Mouse (Mus musculus): ENCODE results near the gene Casp3. TPM values are rescaled to one million over a fixed set of nuclear protein-coding genes. Genes with fewer than 3 reads are reported as not detected.
A peak's percentile ranks its signal among the peaks of the same experiment; 100 is the strongest.

The Casp3 gene
- polyA plus RNA-seq, 1 experiment from 2014 or later: 85.3 TPM

- no peaks in the 10 kb centered on the region for H3K27me3 ChIP-seq
- no peak overlapping the region for H3K4me3 ChIP-seq (replicated peaks)
- no peak overlapping the region for H3K9ac ChIP-seq
- ATAC-seq (ENCODE audit: insufficient number of reproducible peaks, low FRiP score, low TSS enrichment, low read depth): no peak
- H3K9me3 ChIP-seq (replicated peaks): no peaks in the 10 kb centered on the region
- H3K36me3 ChIP-seq: peaks cover 8% of the 10 kb centered on the region
- 70% methylated on average over 7 of the region's 7 CpGs for WGBS
- H3K4me2 ChIP-seq (replicated peaks): no peak overlapping the region
- H3K27ac ChIP-seq (replicated peaks): no peak overlapping the region
- no peaks in the 10 kb centered on the region for H3K4me1 ChIP-seq
Measured at GRCm38 (mm10) chr8:46627881-46628280, 10.8 kb downstream of the Casp3 start.

GRCm38 (mm10) chr8:46628645-46629044 lies 11.6 kb downstream of the Casp3 start:
- WGBS: 96% methylated on average over 1 of the region's 1 CpGs
- Histone ChIP-seq H3K9me3 (replicated peaks) (no peaks in the 10 kb centered on the region), H3K27ac (replicated peaks) (no peak overlapping the region), H3K9ac (no peak overlapping the region), H3K4me2 (replicated peaks) (no peak overlapping the region), H3K27me3 (no peaks in the 10 kb centered on the region), H3K4me3 (replicated peaks) (no peak overlapping the region), H3K36me3 (peaks cover 16% of the 10 kb centered on the region), H3K4me1 (no peaks in the 10 kb centered on the region)
- no peak for ATAC-seq (ENCODE audit: insufficient number of reproducible peaks, low FRiP score, low TSS enrichment, low read depth)

DNA sequence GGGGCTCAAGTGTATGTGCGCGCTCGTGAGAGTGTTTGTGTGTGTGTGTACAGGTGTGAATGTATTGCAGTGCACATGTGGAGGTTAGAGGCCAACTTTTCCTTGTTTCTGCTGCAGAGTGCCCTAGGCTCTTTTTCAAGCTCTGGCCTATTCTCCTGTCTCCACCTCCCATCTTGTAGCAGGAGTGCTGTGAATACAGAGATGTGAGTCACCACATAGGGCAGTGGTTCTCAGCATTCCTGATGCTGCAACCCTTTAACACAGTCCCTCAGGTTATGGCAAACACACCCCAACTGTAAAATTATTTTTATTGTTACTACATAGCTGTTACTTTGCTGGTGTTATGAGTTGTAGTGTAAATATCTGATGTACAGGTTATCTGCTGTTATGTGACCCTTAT lies 13.3 kb downstream of the Casp3 start:
- no peak overlapping the region for H3K9ac ChIP-seq
- no peak overlapping the region for H3K27ac ChIP-seq (replicated peaks)
- no peaks in the 10 kb centered on the region for H3K4me1 ChIP-seq
- WGBS: 88% methylated on average over 3 of the region's 3 CpGs
- ATAC-seq (ENCODE audit: insufficient number of reproducible peaks, low FRiP score, low TSS enrichment, low read depth): no peak
- no peak overlapping the region for H3K4me2 ChIP-seq (replicated peaks)
- H3K27me3 ChIP-seq: no peaks in the 10 kb centered on the region
- H3K4me3 ChIP-seq (replicated peaks): no peak overlapping the region
- H3K36me3 ChIP-seq: peaks cover 31% of the 10 kb centered on the region
- H3K9me3 ChIP-seq (replicated peaks): no peaks in the 10 kb centered on the region

- Histone ChIP-seq H3K9me3 (replicated peaks) (no peaks in the 10 kb centered on the region), H3K4me2 (replicated peaks) (no peak overlapping the region), H3K4me3 (replicated peaks) (no peak overlapping the region), H3K4me1 (no peaks in the 10 kb centered on the region), H3K27me3 (no peaks in the 10 kb centered on the region), H3K9ac (no peak overlapping the region), H3K36me3 (peaks cover 35% of the 10 kb centered on the region), H3K27ac (replicated peaks) (no peak overlapping the region)
- ATAC-seq (ENCODE audit: insufficient number of reproducible peaks, low FRiP score, low TSS enrichment, low read depth): no peak
- WGBS: 91% methylated on average over 4 of the region's 4 CpGs
Measured at GRCm38 (mm10) chr8:46630932-46631331, 13.8 kb downstream of the Casp3 start.

DNA sequence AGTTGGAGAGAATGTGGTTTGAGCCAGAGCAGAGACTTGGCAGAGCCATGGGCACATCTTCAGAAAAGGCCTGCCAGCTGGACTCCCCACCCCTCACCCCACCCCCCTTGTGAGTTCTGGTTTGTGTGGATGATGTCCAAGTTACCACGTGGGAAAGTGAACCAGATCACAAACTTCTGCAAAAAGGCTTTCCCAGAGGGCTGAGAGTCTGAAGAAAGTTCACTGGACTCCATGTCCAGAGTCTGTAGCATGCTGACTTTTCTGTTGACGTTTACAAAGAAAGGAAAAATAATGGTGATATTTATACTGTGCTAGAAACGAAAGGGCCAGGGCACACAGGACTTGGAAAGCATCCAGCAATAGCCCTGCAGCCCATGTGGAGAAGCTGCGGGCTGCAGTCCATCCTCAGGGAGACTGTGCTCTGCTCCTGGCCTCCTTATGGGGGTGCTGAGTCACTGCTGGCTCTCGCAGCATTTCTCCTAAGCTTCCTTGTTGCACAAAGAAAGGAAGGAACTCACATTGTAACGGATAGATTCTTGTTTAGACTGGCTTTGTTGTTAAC lies 22.0 kb downstream of the Casp3 start:
- peak; percentile 69 for ATAC-seq (ENCODE audit: insufficient number of reproducible peaks, low FRiP score, low TSS enrichment, low read depth)
- Histone ChIP-seq H3K4me2 (replicated peaks) (no peak overlapping the region), H3K27me3 (no peaks in the 10 kb centered on the region), H3K4me3 (replicated peaks) (no peak overlapping the region), H3K27ac (replicated peaks) (peak overlapping the region; percentile 25; the same call in 1 of the 2 replicates), H3K36me3 (peaks cover 35% of the 10 kb centered on the region), H3K9ac (no peak overlapping the region), H3K4me1 (peaks cover 5% of the 10 kb centered on the region; the same call in 1 of the 2 replicates), H3K9me3 (replicated peaks) (no peaks in the 10 kb centered on the region)
- 45% methylated on average over 6 of the region's 6 CpGs for WGBS

DNA sequence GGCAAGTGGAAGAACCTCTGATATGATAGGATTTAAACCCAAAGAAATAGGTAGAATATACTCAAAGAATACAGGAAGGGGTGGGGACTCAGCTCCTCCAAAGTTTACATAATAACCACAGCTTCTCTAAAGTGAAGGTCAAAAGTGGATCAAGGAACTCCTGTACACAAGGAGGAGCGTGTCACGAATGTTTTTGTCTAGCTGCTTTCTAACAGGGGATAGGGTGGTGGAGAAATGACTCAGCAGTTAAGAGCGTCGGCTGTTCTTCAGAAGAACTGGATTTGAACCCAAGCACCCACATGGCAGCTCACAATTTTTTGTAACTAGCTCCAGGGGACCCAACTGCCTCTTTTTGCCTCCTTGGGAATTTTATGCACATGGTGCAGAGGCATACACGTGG lies 22.8 kb downstream of the Casp3 start:
- H3K27me3 ChIP-seq: no peaks in the 10 kb centered on the region
- H3K4me3 ChIP-seq (replicated peaks): no peak overlapping the region
- H3K4me2 ChIP-seq (replicated peaks): no peak overlapping the region
- no peak for ATAC-seq (ENCODE audit: insufficient number of reproducible peaks, low FRiP score, low TSS enrichment, low read depth)
- peaks cover 5% of the 10 kb centered on the region; the same call in 1 of the 2 replicates for H3K4me1 ChIP-seq
- no peaks in the 10 kb centered on the region for H3K9me3 ChIP-seq (replicated peaks)
- no peak overlapping the region for H3K9ac ChIP-seq
- peaks cover 29% of the 10 kb centered on the region for H3K36me3 ChIP-seq
- 88% methylated on average over 5 of the region's 5 CpGs for WGBS
- H3K27ac ChIP-seq (replicated peaks): no peak overlapping the region

DNA sequence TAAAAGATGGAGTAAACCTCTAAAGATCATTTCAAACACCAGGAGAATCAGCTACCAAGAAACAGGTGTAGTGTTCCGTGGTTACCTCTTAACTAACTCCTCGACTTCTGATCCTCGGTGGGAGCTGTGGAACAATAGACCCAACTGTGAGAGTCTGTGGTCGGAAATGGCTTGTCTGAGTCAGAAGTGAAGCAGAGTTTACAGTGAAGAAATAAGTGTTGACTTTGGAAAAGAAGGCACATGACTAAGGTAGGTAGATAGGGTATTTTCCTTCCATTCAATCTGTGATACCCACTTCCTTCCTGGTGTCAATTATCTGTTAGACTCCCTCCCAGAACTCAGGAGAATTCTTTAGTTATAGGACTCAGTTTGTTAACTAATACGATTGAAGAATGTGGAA lies 24.2 kb downstream of the Casp3 start:
- no peak for ATAC-seq (ENCODE audit: insufficient number of reproducible peaks, low FRiP score, low TSS enrichment, low read depth)
- H3K4me1 ChIP-seq: peaks cover 5% of the 10 kb centered on the region; the same call in 1 of the 2 replicates
- no peaks in the 10 kb centered on the region for H3K9me3 ChIP-seq (replicated peaks)
- H3K4me2 ChIP-seq (replicated peaks): no peak overlapping the region
- H3K27ac ChIP-seq (replicated peaks): no peak overlapping the region
- H3K27me3 ChIP-seq: no peaks in the 10 kb centered on the region
- no peak overlapping the region for H3K4me3 ChIP-seq (replicated peaks)
- no peak overlapping the region for H3K9ac ChIP-seq
- peaks cover 17% of the 10 kb centered on the region for H3K36me3 ChIP-seq
- WGBS: 84% methylated on average over 5 of the region's 5 CpGs

DNA sequence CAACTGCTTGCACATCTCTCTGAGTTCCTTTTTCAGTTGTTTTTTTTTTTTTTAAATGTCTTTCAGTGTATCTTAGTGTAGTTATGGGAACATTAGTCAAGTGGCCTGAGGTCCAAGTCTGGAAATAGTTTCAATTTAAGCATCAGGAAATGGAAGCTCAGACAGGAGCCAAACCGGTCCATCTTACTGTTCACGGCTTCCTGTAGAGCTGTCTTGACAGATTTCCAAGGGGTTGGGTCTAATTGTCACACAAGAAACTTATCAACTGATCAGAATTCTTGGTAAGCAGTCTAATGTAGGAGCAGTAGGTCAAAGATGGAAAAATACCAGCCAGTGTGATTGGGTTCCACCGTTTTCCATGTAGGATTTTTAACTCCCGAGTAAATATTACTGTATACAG lies 31.3 kb downstream of the Casp3 start:
- 70% methylated on average over 4 of the region's 4 CpGs for WGBS
- Histone ChIP-seq H3K9ac (no peak overlapping the region), H3K9me3 (replicated peaks) (no peaks in the 10 kb centered on the region), H3K4me1 (no peaks in the 10 kb centered on the region), H3K27me3 (no peaks in the 10 kb centered on the region), H3K4me3 (replicated peaks) (no peak overlapping the region), H3K27ac (replicated peaks) (no peak overlapping the region), H3K4me2 (replicated peaks) (no peak overlapping the region), H3K36me3 (no peaks in the 10 kb centered on the region)
- no peak for ATAC-seq (ENCODE audit: insufficient number of reproducible peaks, low FRiP score, low TSS enrichment, low read depth)

- H3K27me3 ChIP-seq: no peaks in the 10 kb centered on the region
- ATAC-seq (ENCODE audit: insufficient number of reproducible peaks, low FRiP score, low TSS enrichment, low read depth): no peak
- no peaks in the 10 kb centered on the region for H3K9me3 ChIP-seq (replicated peaks)
- no peak overlapping the region for H3K4me2 ChIP-seq (replicated peaks)
- no peak overlapping the region for H3K4me3 ChIP-seq (replicated peaks)
- H3K4me1 ChIP-seq: no peaks in the 10 kb centered on the region
- 57% methylated on average over 9 of the region's 9 CpGs for WGBS
- no peak overlapping the region for H3K27ac ChIP-seq (replicated peaks)
- H3K36me3 ChIP-seq: no peaks in the 10 kb centered on the region
- no peak overlapping the region for H3K9ac ChIP-seq
Measured at GRCm38 (mm10) chr8:46651872-46652271, 34.8 kb downstream of the Casp3 start.

GRCm38 (mm10) chr8:46655919-46656318 lies 38.8 kb downstream of the Casp3 start:
- H3K4me3 ChIP-seq (replicated peaks): no peak overlapping the region
- no peaks in the 10 kb centered on the region for H3K9me3 ChIP-seq (replicated peaks)
- no peak overlapping the region for H3K9ac ChIP-seq
- H3K4me1 ChIP-seq: no peaks in the 10 kb centered on the region
- H3K27me3 ChIP-seq: no peaks in the 10 kb centered on the region
- WGBS: 72% methylated on average over 2 of the region's 2 CpGs
- no peak overlapping the region for H3K27ac ChIP-seq (replicated peaks)
- H3K4me2 ChIP-seq (replicated peaks): no peak overlapping the region
- no peaks in the 10 kb centered on the region for H3K36me3 ChIP-seq
- ATAC-seq (ENCODE audit: insufficient number of reproducible peaks, low FRiP score, low TSS enrichment, low read depth): no peak

DNA sequence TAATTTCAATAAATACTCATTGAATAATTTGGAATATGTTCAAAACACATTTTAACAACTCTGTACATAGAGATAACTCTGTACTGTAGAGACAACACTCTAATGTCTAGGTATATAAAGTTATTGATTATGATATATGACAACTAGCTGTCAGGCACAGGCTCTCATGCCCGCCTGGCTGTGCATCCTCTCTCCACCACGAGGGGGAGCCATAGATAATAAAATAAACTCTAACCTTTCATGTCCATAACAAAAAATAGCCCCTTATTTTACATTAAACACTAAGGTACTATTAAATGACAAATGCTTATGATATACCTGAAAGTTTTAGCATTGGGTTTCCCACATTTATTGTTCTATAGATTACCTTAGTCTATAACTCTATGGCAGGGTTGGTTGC lies 54.4 kb downstream of the Casp3 start:
- WGBS: 0% methylated on average over 2 of the region's 2 CpGs
- ATAC-seq (ENCODE audit: insufficient number of reproducible peaks, low FRiP score, low TSS enrichment, low read depth): no peak
- H3K4me1 ChIP-seq: no peaks in the 10 kb centered on the region
- H3K4me3 ChIP-seq (replicated peaks): no peak overlapping the region
- no peak overlapping the region for H3K4me2 ChIP-seq (replicated peaks)
- no peak overlapping the region for H3K9ac ChIP-seq
- H3K9me3 ChIP-seq (replicated peaks): no peaks in the 10 kb centered on the region
- H3K27ac ChIP-seq (replicated peaks): no peak overlapping the region
- no peaks in the 10 kb centered on the region for H3K36me3 ChIP-seq
- no peaks in the 10 kb centered on the region for H3K27me3 ChIP-seq

DNA sequence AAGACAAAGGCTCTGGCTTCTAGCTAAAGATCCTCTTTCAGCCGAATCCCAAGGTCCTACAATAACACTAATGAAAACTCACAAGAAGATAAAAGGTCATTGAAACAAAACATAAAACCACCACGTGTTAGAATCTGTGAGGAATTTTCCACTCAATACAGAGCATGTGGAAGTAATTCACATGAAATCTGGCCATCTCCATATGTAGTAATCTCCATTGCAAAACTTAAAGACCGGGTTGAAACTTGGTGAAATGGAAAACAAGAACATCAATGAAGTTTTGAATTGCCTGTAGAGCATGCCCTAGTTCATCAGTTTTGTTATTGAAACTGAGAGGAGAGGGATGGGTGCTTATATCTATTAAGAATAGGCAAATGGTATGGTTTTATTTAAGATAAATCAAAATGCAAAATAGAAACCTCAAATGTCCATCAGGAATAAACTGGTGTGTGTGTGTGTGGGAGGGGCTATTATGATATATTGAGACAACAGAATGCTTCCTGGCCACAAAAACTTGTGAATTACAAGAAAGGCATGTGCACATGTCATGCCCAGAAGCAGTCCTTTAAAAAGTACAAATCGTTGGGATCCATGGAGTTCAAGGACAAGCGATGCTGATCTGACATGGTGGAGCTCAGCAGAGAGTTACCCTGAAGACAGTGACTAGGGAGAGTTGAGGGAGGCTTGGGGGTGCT lies 63.7 kb downstream of the Casp3 start:
- no peaks in the 10 kb centered on the region for H3K27me3 ChIP-seq
- no peak overlapping the region for H3K4me3 ChIP-seq (replicated peaks)
- 0 out of 2 replicates have a peak overlapping the region, but pooled peaks have one; percentile 14 for H3K27ac ChIP-seq (replicated peaks)
- WGBS: 38% methylated on average over 5 of the region's 5 CpGs
- no peak overlapping the region for H3K4me2 ChIP-seq (replicated peaks)
- H3K4me1 ChIP-seq: peaks cover 3% of the 10 kb centered on the region; the same call in 1 of the 2 replicates
- H3K36me3 ChIP-seq: no peaks in the 10 kb centered on the region
- no peak overlapping the region for H3K9ac ChIP-seq
- no peak for ATAC-seq (ENCODE audit: insufficient number of reproducible peaks, low FRiP score, low TSS enrichment, low read depth)
- no peaks in the 10 kb centered on the region for H3K9me3 ChIP-seq (replicated peaks)
